Mouse (Mus musculus): ENCODE data around the gene Dclk2.

Gene Dclk2

DNA sequence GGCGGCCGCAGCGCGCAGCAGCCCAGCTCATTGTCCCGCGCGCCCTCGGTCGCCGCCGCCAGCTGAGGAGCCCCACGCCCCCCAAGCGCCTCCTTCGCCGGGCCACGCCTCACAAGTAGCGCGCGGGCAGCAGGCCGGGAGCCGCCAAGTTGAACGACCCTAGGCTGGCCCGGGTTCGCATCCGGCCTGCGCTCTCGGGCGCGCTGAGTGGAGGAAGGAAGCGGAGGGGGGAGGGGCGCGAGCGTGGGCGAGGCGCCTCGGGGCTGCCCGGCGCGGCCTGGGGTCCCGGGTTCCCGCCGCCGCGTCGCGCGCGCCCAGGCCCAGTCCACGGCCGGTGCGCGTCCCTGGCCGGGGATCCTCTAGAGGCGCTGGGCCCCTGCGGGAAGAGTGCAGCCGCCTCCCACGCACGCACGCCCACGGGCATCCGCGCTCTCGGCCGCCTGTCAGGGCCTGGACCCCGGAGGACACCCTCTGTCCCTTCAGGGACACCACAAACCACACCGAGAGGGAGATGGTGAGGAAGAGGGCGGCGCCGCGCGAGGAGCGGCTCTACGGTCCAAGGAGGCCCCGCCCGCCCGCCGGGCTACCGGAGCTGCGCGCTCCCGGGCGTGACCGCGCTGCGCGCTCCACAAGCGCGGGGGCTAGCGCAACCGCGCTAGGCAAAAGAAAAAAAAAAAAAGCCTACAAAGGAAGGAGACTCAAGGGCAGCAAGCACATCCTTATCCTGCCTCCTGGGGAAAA is at the start of gene Dclk2:
TSS of gene Dclk2 (minus strand) at position 510 of the 741 bp plus-strand sequence.
- peak; percentile 90 for DNase-seq (ENCODE audit: low spot score)

DNA sequence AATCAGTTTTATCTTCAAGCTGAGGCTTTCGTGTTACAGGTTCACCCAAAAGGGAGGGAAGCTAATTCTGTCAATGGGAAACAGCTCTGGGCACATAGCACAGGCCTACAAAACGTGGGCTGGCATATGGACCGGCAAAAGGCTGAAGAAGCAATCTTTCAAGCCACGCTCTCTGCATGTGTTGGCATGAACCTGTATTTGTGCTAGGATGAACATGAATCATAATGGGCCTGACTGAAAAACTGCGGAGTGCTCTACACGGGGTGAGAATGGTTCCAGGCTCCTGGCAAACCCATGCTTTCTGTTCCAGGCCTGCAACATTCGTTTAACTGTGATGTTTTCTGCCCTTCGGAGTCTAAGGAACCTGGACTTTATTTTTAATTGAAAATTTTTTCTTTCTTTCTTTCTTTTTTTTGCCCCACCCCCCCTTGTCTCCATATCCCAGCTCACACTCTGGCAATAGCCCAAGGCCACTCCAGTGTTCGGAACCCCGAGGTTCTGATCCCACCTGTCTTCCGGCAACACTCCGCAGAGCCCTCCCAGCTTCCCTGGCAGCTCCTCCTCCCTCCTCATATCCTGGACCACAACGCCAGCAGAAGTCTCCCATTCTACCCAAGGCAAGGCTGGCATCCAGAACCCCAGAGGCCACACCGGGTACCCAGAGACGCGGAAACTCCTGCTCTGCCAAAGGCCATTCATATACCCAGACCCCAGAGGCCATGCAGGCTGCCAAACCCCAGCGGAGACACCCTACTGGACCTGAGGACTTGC is 42.2 kb upstream of the Dclk2 start:
- no peak for DNase-seq (ENCODE audit: low spot score)

DNA sequence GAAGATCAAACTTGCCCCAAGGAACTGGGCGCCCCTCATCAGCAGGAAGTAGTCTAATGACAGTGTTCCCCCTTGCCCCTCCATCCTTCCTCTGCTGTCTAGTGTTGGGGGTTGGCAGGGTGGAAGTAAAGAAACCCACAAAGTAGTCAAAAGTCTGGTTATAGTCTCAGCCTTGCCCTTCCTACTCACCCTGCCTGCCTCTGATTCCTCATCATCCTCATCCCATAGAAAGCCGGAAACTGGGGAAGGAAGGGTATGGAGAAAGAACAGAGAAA is 40.7 kb upstream of the Dclk2 start:
- DNase-seq (ENCODE audit: low spot score), result no peak

DNA sequence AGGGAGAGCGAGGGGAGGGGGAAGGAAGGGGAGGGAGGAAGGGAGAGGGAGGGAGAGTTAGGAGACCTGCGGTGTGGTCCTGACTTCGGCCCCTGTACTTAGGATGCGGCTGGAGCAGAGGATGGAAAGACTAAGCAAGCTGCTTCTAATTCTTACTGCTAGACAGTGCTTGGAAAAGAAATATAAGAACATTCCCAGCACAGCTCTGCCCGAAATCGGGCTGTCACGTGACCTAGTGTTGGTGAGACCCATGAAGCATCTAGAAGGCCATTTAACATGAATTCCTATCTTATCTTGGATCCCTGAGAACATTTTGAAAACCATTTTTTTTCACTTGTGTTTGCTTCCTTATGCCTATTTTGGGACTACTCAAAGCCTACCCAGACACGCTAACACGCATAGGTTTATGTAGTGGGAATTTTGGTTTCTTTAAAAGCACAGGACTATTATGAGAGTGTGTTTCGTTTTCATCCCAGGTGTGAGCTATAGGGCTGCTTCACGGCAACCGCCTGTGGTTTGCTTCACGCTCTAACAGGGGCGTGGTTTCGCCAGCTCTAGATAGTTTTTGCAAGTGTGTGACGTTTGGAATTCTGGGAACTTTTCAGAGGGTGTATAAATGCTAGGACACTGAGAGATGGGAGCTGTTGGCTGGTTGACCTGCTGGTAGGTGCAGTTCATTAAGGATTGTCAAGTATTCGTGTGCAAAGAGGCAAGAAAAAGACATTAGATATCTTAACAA is 40.2 kb upstream of the Dclk2 start:
- DNase-seq (ENCODE audit: low spot score), result no peak

DNA sequence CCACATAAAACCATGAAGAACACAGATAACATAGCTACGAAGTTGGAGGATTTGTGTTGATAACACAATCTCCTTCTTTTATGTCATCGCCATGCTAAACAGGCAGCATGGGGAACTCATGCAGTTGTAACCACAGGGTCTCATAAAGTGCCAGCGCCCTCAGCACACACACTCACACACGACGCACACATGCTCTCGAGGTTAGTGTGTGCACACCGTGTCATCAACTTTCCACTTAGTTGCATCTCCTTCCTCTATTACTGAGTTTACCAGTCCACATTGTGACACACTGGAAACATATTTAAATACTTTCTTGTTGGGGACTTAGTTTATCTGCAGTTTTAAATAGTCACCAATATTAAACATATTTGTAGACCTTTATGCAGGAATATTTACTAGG is 38.4 kb upstream of the Dclk2 start:
- no peak for DNase-seq (ENCODE audit: low spot score)

DNA sequence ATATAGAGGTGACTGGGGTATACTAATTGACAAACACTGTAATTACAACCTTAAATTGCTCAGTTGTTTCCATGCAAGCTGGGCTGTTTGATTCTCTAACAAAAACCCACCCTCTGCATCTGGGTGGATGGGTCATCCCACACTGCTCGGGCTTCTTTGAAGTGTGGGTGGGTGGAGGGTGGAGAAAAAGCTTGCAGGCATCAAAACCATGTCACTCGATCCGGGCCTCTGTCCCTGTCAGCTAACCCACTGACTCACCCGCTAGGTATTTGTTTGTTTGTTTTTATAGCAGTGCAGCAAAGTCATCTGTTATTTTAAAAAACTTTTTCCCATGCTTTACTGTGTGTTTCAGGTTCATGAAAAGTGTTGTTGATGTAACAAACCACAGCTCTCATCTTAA is 34.7 kb upstream of the Dclk2 start:
- DNase-seq (ENCODE audit: low spot score), result no peak

DNA sequence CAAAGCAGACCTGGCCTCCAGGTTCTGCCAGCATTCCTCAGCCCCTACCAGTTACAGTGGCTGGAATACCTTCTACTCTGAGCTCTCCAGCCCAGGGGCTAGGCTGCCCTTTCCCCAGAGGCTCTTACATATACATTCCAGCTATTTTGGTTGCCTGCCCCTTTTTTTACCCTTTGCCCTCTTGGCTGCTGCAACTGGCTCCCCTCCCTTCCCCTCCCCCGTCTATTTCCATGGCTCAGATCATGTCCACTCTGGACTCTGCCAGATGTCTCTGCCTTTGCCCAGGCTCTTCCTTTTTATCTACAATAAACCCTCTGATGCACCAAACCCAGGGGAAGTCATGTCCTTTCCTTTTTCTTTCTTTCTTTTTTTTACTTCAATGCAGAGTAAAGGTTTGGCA is 33.9 kb upstream of the Dclk2 start:
- DNase-seq (ENCODE audit: low spot score), result peak; percentile 36

DNA sequence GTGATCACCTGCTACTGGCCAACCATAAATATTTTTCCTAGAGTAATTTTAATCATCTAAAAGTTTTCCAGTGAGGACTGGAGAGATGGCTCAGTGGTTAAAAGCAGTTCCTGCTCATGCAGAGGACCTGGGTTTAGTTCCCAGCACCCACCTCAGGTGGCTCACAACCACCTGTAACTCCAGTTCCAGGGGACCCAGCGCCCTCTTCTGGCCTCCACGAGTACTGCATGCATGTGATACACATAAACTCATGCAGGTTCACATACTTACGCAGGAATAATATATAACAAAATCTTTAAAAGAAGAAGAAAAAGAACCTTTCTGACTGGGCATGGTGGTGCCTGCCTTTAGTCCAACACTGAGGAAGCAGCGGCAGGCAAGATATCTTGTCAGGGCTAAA is 33.2 kb upstream of the Dclk2 start:
- no peak for DNase-seq (ENCODE audit: low spot score)

DNA sequence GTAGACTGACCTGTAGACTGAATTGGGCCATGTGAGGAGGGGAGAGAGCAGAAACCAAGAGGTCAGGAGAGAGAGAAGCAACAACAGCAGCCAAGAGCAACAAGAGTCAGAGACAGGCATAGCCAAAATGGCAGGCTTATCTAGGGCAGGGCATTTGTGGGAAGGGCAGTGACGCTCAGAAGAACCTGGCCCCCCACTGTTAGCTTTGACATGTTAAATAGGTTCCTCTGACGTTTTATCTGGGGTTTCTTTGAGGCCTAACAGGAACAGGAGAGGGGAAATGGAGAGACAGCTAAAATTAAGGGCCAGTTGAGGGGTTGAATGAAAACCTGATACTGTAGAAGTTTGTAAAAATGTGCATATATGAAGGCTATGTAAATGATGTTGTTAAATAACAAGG is 30.0 kb upstream of the Dclk2 start:
- DNase-seq (ENCODE audit: low spot score), result no peak

DNA sequence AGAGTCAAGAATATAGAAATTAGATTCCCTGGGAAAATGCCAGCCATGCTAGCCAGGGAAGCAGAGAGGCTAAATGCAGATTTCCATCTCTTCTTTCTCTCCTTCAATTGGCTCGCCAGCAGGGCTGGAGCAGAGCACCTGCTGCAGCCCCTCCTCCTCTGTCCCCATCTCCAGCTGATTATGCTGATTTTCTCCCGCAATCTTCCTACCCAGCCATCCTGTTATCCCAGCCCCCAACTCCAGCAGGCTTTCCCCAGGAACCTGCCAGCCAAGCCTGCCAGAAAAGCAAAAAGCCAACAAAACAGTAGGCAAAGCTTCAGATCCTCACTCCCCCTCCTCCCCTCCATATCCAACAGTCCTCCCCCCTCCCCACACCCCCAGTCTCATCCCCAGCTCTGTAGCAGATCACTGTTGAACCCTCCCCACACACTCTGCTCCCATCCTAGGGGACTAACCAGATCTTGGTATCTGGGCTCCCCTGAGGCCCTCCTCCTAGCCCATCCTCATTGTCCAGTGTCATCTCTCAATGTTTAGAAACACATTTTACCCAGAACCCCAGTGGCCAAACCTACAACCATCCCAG is 15.7 kb upstream of the Dclk2 start:
- DNase-seq (ENCODE audit: low spot score), result peak; percentile 49

DNA sequence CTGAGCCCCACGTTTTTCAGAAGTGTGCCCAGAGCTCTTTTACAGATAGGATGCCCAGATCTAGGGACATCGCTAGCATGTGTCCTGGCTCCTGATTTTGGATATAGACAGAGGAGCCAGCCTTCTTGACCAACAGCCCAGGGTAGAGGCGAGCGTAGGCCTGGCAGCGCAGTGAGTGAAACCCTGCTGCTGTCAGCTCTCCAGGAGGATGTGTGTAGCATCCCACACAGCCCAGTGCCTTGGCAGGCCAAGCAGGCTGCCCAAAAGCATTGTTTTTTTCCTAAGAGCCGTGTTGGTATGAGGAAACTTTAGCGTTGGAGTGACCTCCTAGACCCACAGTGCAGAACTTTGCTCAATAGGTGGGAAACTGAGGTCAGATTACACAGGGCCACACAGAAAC is 12.8 kb upstream of the Dclk2 start:
- DNase-seq (ENCODE audit: low spot score), result no peak

DNA sequence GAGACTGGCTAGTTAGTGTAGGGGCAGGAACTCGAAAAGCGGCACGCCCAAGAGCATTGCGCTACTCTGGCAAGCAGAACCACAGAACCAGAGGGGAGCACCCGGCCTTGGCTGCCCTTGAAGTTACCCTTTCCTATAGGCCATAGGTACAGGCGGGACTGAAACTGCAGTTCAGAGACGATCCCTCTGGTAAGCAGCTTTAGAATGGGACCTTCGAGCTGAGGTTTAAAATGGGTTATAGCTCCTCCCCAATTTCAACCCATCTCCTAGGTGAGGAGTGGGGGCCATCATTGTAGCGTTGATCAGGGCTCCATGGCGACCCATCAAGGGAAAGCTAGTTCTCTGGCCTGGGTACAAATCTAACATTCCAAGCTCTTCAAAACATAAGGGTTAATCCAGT is 3.0 kb upstream of the Dclk2 start:
- no peak for DNase-seq (ENCODE audit: low spot score)

DNA sequence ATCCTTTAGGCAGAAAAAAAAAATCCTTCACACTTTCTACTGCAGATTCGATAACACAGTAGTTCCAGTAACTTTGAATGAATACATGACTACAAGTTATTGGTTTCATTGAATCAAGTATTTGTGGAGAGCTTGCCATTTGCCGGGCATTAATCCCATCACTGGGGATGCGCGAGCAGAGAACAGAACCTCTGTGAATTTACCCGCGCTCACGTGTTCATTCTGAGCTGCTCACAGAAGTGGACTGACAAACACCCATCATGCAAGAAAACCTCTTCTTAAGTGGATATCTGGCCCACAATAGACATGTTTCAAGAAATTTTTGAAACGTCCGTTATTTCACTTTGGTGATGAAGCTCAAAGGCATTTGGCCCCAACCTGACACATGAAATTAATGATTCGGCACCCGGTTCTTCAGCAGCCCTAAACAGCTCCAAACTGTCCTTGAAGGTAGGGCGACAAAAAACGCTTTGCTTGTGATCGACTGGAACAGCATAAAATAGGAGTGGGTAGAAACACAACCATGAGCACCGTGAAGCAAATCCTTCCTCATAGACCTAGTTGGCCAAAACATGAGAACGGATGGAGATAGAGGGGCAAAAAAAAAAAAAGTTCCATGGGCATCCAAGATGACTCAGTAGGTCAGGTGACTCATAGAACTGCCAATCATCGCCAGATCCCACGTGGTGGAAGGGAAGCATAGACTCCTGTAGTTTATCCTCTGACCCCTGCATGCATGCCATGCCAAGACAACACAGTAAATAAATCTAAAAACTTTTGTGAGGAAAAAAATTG is 726 bp upstream of the Dclk2 start:
- DNase-seq (ENCODE audit: low spot score), result peak; percentile 75

DNA sequence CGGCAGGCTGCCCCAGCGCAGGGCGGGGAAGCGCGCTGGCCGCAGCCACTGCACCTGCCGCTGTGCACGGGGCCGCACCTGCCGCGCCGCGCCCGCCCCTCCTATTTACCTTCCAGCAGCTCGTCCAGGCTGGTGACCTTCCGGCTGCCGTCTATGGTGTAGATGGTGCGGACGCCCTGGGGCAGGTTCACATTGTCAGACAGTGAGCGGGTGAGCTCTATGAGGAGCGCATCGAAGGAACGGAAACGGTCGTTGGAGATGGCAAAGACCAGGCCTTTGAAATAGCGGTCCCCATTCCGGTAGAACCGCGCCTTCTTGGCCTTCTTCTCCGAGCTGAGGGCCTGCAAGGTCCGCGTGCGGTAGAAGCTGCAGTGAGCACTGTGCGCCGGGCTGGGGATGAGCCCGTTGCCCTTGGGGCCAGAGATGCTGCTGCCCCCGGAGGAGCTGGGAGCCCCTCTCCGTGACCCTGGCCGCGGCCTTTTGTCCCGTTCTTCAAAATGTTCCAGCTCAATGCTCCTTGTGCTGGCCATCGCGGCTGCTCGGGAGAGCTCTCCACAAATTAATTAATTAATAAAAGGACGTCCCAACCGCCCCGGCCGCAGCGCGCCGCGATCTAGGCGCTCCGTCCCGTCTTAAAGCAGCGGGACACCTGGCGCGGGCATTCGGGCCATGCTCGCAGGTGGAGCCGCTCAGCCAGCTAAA is 860 bp downstream of the Dclk2 start:
- peak; percentile 58 for DNase-seq (ENCODE audit: low spot score)

DNA sequence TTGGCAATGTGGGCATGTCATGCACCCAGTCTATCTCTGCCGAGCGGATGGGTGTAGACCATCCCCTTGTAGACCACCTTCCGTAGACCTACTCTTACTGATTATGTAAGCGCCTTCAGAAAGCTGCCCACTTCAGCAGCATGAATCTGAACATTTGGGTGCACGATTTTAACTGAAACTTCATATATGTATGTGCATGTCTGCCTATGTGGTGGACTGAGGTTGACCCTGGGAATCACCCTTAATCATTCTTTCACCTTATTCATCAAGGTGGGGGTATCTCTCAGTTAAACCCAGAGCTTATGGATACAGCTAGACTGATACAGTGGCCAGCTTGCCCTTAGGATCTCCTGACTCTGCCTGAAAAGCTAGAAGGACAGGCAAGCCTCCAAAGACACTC is 3.6 kb downstream of the Dclk2 start:
- no peak for DNase-seq (ENCODE audit: low spot score)

DNA sequence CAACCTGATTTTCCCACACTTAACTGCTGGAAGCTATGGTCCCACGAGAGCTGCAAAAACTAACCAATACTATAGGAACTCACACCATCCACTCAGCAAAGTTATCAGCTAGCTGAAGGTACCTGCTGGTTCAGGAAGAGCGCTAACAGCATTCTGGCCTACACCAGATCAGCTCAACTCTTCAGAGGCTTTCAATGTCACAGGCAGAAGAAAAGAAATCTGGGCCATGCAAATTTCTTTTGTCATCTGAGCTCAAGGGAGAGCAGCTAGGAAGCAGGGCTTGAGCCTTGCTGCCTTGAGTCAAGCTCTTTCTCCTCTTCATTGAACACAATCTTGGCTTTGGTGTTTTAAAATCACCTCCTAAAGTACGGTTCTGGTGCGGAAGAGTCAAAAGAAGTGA is 4.0 kb downstream of the Dclk2 start:
- DNase-seq (ENCODE audit: low spot score), result no peak

DNA sequence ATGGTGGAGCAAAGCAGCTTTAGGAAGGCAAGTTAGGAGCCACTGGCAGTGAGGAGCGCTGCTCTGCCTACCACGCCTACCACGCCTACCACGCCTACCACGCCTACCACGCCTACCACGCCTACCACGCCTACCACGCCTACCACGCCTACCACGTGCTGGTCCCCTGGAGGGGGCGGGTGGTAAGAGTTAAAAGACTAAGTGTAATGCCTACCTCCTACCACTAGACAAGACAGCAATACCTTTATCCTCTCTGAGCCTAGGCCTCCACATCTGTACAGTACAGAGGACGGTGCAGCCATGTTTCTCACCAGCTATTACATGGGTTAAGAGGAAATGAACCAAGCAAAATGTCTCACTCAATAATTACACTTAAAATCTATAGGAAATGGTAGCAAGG is 5.4 kb downstream of the Dclk2 start:
- no peak for DNase-seq (ENCODE audit: low spot score)

DNA sequence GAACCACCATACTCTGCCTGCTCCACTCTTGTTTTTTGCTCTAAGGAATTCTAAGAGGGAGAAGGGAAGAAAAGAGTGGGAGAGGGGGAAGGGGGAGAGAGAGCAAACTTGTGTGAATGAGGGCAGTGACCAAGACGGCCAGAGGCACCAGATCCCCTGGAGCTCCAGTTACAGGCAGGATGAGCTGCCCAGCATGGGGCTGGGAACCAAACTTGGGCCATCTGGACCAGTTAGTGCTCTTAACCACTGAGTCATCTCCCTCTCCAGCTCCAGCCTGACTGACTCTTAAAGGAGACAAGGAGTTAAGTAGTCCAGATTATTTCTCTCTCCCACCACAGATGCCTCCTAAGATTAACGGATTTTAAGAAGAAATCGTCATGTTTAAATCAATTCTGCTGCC is 6.3 kb downstream of the Dclk2 start:
- no peak for DNase-seq (ENCODE audit: low spot score)

DNA sequence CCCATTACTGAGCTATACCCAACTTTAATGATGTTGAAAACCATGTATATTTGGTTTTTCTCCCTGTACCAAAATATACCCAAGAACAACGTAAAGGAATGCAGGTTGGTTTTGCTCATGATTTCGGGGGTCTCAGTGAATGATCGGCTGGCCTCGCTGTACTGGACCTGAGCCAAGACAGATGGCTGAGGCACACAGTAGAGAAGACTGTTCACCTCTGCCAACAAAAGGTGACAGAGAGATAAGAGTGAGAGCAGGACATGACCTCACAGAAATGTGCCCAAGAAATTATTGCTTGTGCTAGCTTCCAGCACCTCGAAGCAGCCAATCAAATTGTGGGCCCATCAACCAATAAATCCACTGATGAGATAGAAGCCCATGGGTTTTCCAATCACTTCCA is 22.3 kb downstream of the Dclk2 start:
- no peak for DNase-seq (ENCODE audit: low spot score)

DNA sequence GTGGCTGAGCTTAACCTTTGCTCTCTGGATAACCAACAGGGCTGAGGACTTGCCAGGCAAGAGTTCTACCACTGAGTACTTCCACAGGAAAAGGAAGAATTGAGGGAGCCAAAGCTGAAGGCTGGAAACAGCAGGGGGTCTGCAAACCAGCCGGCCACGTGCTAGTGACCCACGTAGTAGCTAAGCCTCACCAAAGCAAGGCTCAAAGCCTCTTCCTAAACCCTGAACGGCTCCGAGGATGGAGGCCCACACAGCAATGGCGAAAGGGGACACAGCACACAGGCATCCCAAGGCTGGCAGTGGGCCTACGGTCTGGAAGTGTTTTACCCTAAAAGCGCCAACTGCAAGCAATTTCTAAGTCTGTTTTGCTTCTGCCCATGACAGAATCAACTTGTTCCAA is 23.1 kb downstream of the Dclk2 start:
- DNase-seq (ENCODE audit: low spot score), result no peak

DNA sequence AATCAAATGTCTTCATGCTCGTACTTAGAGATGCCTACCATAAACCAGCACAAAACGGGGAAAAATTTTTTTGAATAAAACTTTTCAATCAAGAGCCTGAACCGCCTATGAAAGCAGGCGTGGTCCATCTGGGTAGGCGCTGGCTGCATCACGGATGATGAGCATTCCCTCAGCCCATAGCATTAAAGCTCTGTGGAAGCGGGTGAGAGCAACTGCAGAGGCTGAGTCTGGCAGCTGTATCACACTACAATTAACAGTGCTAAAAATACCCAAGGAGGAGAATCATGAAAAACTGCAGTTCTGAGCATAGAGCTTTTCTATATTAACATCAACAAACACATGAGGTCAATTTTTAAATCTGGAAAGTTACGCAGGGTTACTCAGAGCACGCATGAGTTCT is 23.6 kb downstream of the Dclk2 start:
- DNase-seq (ENCODE audit: low spot score), result no peak

DNA sequence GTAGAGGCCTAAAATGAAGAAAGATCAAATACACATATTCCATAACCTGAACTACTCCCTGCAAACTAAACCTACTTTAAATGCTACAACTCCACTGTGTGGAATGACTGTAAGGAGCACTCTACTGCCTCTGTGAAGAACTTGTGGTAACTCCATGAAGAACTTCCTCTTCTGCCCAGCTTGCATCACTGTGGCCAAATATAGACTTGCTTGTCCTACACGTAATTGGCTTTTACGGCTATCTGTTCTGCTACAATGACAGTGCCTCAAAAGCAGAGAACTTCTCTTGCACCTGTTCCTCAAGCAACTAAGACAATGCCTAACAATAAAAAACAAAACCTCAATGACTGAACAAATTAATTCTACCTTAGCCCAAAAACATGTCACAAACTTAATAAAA is 26.2 kb downstream of the Dclk2 start:
- no peak for DNase-seq (ENCODE audit: low spot score)
